Mouse (Mus musculus): ENCODE data around the gene Ddx49. TPM values are rescaled to one million over a fixed set of nuclear protein-coding genes. Genes with fewer than 3 reads are reported as not detected.

Ddx49 gene
- polyA plus RNA-seq, 1 experiment: 136 TPM

- Histone ChIP-seq H3K79me2 (ENCODE audit: control insufficient read depth, insufficient read depth) (no peaks in the 10 kb centered on the region), H3K36me3 (ENCODE audit: control insufficient read depth, insufficient read depth) (peaks cover 35% of the 10 kb centered on the region), H3K27me3 (ENCODE audit: control insufficient read depth, insufficient read depth, insufficient read length) (no peaks in the 10 kb centered on the region), H3K79me3 (ENCODE audit: low read depth) (no peaks in the 10 kb centered on the region), H3ac (ENCODE audit: control insufficient read depth, insufficient read length, low read depth) (no peak within 1 kb of the TSS), H3K4me3 (ENCODE audit: insufficient read depth, poor library complexity, severe bottlenecking) (no peak within 1 kb of the TSS)
- TF ChIP-seq USF1 (IDR thresholded peaks at IDR 0.05; ENCODE audit: low read depth) (no peak), CTCF (IDR thresholded peaks at IDR 0.05; ENCODE audit: control insufficient read depth, insufficient read depth, insufficient read length) (no peak), MAX (IDR thresholded peaks at IDR 0.05) (no peak), MYOG (IDR thresholded peaks at IDR 0.05; ENCODE audit: control insufficient read depth, extremely low read depth, insufficient read length) (no peak), MYOD1 (IDR thresholded peaks at IDR 0.05; ENCODE audit: control insufficient read depth, insufficient read length, low read depth) (no peak), FOSL1 (IDR thresholded peaks at IDR 0.05; ENCODE audit: insufficient read depth, low read length, poor library complexity, severe bottlenecking) (no peak), CEBPB (IDR thresholded peaks at IDR 0.05; ENCODE audit: low read depth) (no peak)
These were observed 27.0 kb upstream of the Ddx49 start, which contains the start of gene Gdf1 for GRCm38 (mm10) chr8:70329124-70329834. Gdf1 (plus strand) TSS chr8:70329817.

- H3ac ChIP-seq (ENCODE audit: control insufficient read depth, insufficient read length, low read depth): no peak overlapping the region
- no peaks in the 10 kb centered on the region for H3K79me2 ChIP-seq (ENCODE audit: control insufficient read depth, insufficient read depth)
- no peaks in the 10 kb centered on the region for H3K79me3 ChIP-seq (ENCODE audit: low read depth)
- TF ChIP-seq USF1 (IDR thresholded peaks at IDR 0.05; ENCODE audit: low read depth) (no peak), MYOD1 (IDR thresholded peaks at IDR 0.05; ENCODE audit: control insufficient read depth, insufficient read length, low read depth) (no peak), MYOG (IDR thresholded peaks at IDR 0.05; ENCODE audit: control insufficient read depth, extremely low read depth, insufficient read length) (no peak), FOSL1 (IDR thresholded peaks at IDR 0.05; ENCODE audit: insufficient read depth, low read length, poor library complexity, severe bottlenecking) (no peak), MAX (IDR thresholded peaks at IDR 0.05) (no peak), CTCF (IDR thresholded peaks at IDR 0.05; ENCODE audit: control insufficient read depth, insufficient read depth, insufficient read length) (no peak), CEBPB (IDR thresholded peaks at IDR 0.05; ENCODE audit: low read depth) (no peak)
- peaks cover 17% of the 10 kb centered on the region for H3K36me3 ChIP-seq (ENCODE audit: control insufficient read depth, insufficient read depth)
- H3K27me3 ChIP-seq (ENCODE audit: control insufficient read depth, insufficient read depth, insufficient read length): no peaks in the 10 kb centered on the region
- H3K4me3 ChIP-seq (ENCODE audit: insufficient read depth, poor library complexity, severe bottlenecking): no peak overlapping the region
These were observed 25.2 kb upstream of the Ddx49 start for GRCm38 (mm10) chr8:70327512-70327911.

GRCm38 (mm10) chr8:70323716-70324115 lies 21.4 kb upstream of the Ddx49 start:
- no peak overlapping the region for H3ac ChIP-seq (ENCODE audit: control insufficient read depth, insufficient read length, low read depth)
- no peaks in the 10 kb centered on the region for H3K27me3 ChIP-seq (ENCODE audit: control insufficient read depth, insufficient read depth, insufficient read length)
- no peak overlapping the region for H3K4me3 ChIP-seq (ENCODE audit: insufficient read depth, poor library complexity, severe bottlenecking)
- TF ChIP-seq MYOD1 (IDR thresholded peaks at IDR 0.05; ENCODE audit: control insufficient read depth, insufficient read length, low read depth): no peak
- no peak for TF ChIP-seq MYOG (IDR thresholded peaks at IDR 0.05; ENCODE audit: control insufficient read depth, extremely low read depth, insufficient read length)
- TF ChIP-seq CTCF (IDR thresholded peaks at IDR 0.05; ENCODE audit: control insufficient read depth, insufficient read depth, insufficient read length): no peak
- TF ChIP-seq MAX (IDR thresholded peaks at IDR 0.05): no peak
- no peak for TF ChIP-seq FOSL1 (IDR thresholded peaks at IDR 0.05; ENCODE audit: insufficient read depth, low read length, poor library complexity, severe bottlenecking)
- no peak for TF ChIP-seq USF1 (IDR thresholded peaks at IDR 0.05; ENCODE audit: low read depth)
- TF ChIP-seq CEBPB (IDR thresholded peaks at IDR 0.05; ENCODE audit: low read depth): no peak
- no peaks in the 10 kb centered on the region for H3K79me3 ChIP-seq (ENCODE audit: low read depth)
- no peaks in the 10 kb centered on the region for H3K36me3 ChIP-seq (ENCODE audit: control insufficient read depth, insufficient read depth)
- H3K79me2 ChIP-seq (ENCODE audit: control insufficient read depth, insufficient read depth): no peaks in the 10 kb centered on the region

- no peak overlapping the region for H3ac ChIP-seq (ENCODE audit: control insufficient read depth, insufficient read length, low read depth)
- H3K79me2 ChIP-seq (ENCODE audit: control insufficient read depth, insufficient read depth): no peaks in the 10 kb centered on the region
- H3K36me3 ChIP-seq (ENCODE audit: control insufficient read depth, insufficient read depth): peaks cover 5% of the 10 kb centered on the region
- H3K79me3 ChIP-seq (ENCODE audit: low read depth): no peaks in the 10 kb centered on the region
- TF ChIP-seq MYOG (IDR thresholded peaks at IDR 0.05; ENCODE audit: control insufficient read depth, extremely low read depth, insufficient read length): no peak
- TF ChIP-seq CEBPB (IDR thresholded peaks at IDR 0.05; ENCODE audit: low read depth): no peak
- no peak for TF ChIP-seq MAX (IDR thresholded peaks at IDR 0.05)
- TF ChIP-seq CTCF (IDR thresholded peaks at IDR 0.05; ENCODE audit: control insufficient read depth, insufficient read depth, insufficient read length): no peak
- TF ChIP-seq FOSL1 (IDR thresholded peaks at IDR 0.05; ENCODE audit: insufficient read depth, low read length, poor library complexity, severe bottlenecking): no peak
- no peak for TF ChIP-seq MYOD1 (IDR thresholded peaks at IDR 0.05; ENCODE audit: control insufficient read depth, insufficient read length, low read depth)
- TF ChIP-seq USF1 (IDR thresholded peaks at IDR 0.05; ENCODE audit: low read depth): no peak
- no peaks in the 10 kb centered on the region for H3K27me3 ChIP-seq (ENCODE audit: control insufficient read depth, insufficient read depth, insufficient read length)
- no peak overlapping the region for H3K4me3 ChIP-seq (ENCODE audit: insufficient read depth, poor library complexity, severe bottlenecking)
These were observed 15.6 kb upstream of the Ddx49 start for GRCm38 (mm10) chr8:70317872-70318271.

- Histone ChIP-seq H3K4me3 (ENCODE audit: insufficient read depth, poor library complexity, severe bottlenecking) (no peak overlapping the region), H3ac (ENCODE audit: control insufficient read depth, insufficient read length, low read depth) (no peak overlapping the region), H3K79me2 (ENCODE audit: control insufficient read depth, insufficient read depth) (no peaks in the 10 kb centered on the region), H3K79me3 (ENCODE audit: low read depth) (no peaks in the 10 kb centered on the region), H3K27me3 (ENCODE audit: control insufficient read depth, insufficient read depth, insufficient read length) (no peaks in the 10 kb centered on the region), H3K36me3 (ENCODE audit: control insufficient read depth, insufficient read depth) (peaks cover 9% of the 10 kb centered on the region)
- TF ChIP-seq MAX (IDR thresholded peaks at IDR 0.05) (no peak), CTCF (IDR thresholded peaks at IDR 0.05; ENCODE audit: control insufficient read depth, insufficient read depth, insufficient read length) (no peak), FOSL1 (IDR thresholded peaks at IDR 0.05; ENCODE audit: insufficient read depth, low read length, poor library complexity, severe bottlenecking) (no peak), MYOG (IDR thresholded peaks at IDR 0.05; ENCODE audit: control insufficient read depth, extremely low read depth, insufficient read length) (no peak), MYOD1 (IDR thresholded peaks at IDR 0.05; ENCODE audit: control insufficient read depth, insufficient read length, low read depth) (no peak), USF1 (IDR thresholded peaks at IDR 0.05; ENCODE audit: low read depth) (no peak), CEBPB (IDR thresholded peaks at IDR 0.05; ENCODE audit: low read depth) (no peak)
These were observed 14.5 kb upstream of the Ddx49 start for GRCm38 (mm10) chr8:70316511-70317504.

All from C2C12 (cell line).